Mouse (Mus musculus) liver, embryonic 16.5 days (tissue): Measurements from ENCODE around the gene Rbm47. TPM values are rescaled to one million over a fixed set of nuclear protein-coding genes. Genes with fewer than 3 reads are reported as not detected.

Experiments used
- ATAC-seq: fragments of 200-750 bp; cut with Nextera tagmentation; 2 replicates; pipeline ENCODE4 v1.8.0; 2017; ENCODE audit warnings: low read depth, mild to moderate bottlenecking, moderate number of reproducible peaks, moderate library complexity
- H3K27ac ChIP-seq: fragments of 300-500 bp; sonication (generic); 2 replicates; pipeline ENCODE4 v1.5.1; 2014; ENCODE audit warnings: mild to moderate bottlenecking, low read length
- H3K27me3 ChIP-seq: fragments of 300-500 bp; sonication (generic); 2 replicates; pipeline ENCODE4 v1.6.1; 2014; ENCODE audit warnings: low read depth, low read length, mixed read lengths; ENCODE audit not compliant: control insufficient read depth, insufficient read depth
- H3K36me3 ChIP-seq: fragments of 300-500 bp; sonication (generic); 2 replicates; pipeline ENCODE4 v1.6.1; 2014; ENCODE audit warnings: mild to moderate bottlenecking; ENCODE audit not compliant: control insufficient read depth, insufficient read depth
- H3K4me1 ChIP-seq: fragments of 300-500 bp; sonication (generic); 2 replicates; pipeline ENCODE4 v1.6.1; 2014; ENCODE audit warnings: low read depth, low read length, mixed read lengths; ENCODE audit not compliant: control insufficient read depth
- H3K4me2 ChIP-seq: fragments of 300-500 bp; sonication (generic); 2 replicates; pipeline ENCODE4 v1.6.1; 2014; ENCODE audit warnings: low read depth, low read length, mixed read lengths
- H3K4me3 ChIP-seq: fragments of 300-500 bp; sonication (generic); 2 replicates; pipeline ENCODE4 v1.5.1; 2014; ENCODE audit warnings: low read depth, mild to moderate bottlenecking, low read length
- H3K9ac ChIP-seq: fragments of 300-500 bp; sonication (generic); 2 replicates; pipeline ENCODE4 v1.6.1; 2014; ENCODE audit warnings: low read depth, low read length
- H3K9me3 ChIP-seq: fragments of 300-500 bp; sonication (generic); replicated peaks from 2 replicates; pipeline ENCODE4 v1.6.1; 2016; ENCODE audit warnings: low read length; ENCODE audit not compliant: control insufficient read depth
- whole genome bisulfite sequencing: fragments of 180-500 bp; shearing (Covaris S2); extraction: QIAGEN DNeasy Blood & Tissue Kit; methylation state at CpG from one replicate; pipeline ENCODE4 v1.1.7; 2014; ENCODE audit not compliant: insufficient replicate concordance; 5-methylcytosine and 5-hydroxymethylcytosine counted together
- polyA plus RNA-seq: library from polyadenylated mRNA; unstranded; fragments of >200 nt; fragmentation: Nextera tagmentation; extraction: Ambion mirVana; gene quantifications from 2 replicates; pipeline ENCODE4 v1.2.1, GENCODE M21; 2015

Rbm47 gene
- polyA plus RNA-seq, 1 experiment from 2014 or later, result 19.3 TPM

GRCm38 (mm10) chr5:66089600-66089999 is 83.3 kb downstream of the Rbm47 start:
- peaks cover 12% of the 10 kb centered on the region for H3K4me1 ChIP-seq
- H3K9me3 ChIP-seq, result no peaks in the 10 kb centered on the region
- H3K36me3 ChIP-seq, result no peaks in the 10 kb centered on the region
- H3K27ac ChIP-seq, result no peak overlapping the region
- no peak overlapping the region for H3K9ac ChIP-seq
- no peak overlapping the region for H3K4me2 ChIP-seq
- peak; percentile 55; the same call in 1 of the 2 replicates for ATAC-seq
- WGBS, result 27% methylated on average over 4 of the region's 4 CpGs
- no peaks in the 10 kb centered on the region for H3K27me3 ChIP-seq
- H3K4me3 ChIP-seq, result no peak overlapping the region

- Histone ChIP-seq H3K4me3 (no peak overlapping the region), H3K4me1 (peaks cover 12% of the 10 kb centered on the region), H3K36me3 (no peaks in the 10 kb centered on the region), H3K4me2 (no peak overlapping the region), H3K9ac (no peak overlapping the region), H3K27me3 (no peaks in the 10 kb centered on the region), H3K9me3 (no peaks in the 10 kb centered on the region), H3K27ac (no peak overlapping the region)
- 65% methylated on average over 5 of the region's 5 CpGs for WGBS
- ATAC-seq, result no peak
These were observed 84.0 kb downstream of the Rbm47 start for GRCm38 (mm10) chr5:66088902-66089295.

- Histone ChIP-seq H3K4me2 (no peak overlapping the region), H3K27ac (no peak overlapping the region), H3K4me3 (no peak overlapping the region), H3K4me1 (peaks cover 12% of the 10 kb centered on the region), H3K9ac (no peak overlapping the region), H3K36me3 (no peaks in the 10 kb centered on the region), H3K9me3 (no peaks in the 10 kb centered on the region), H3K27me3 (no peaks in the 10 kb centered on the region)
- WGBS, result 68% methylated on average over 4 of the region's 4 CpGs
- no peak for ATAC-seq
These were observed 84.5 kb downstream of the Rbm47 start for GRCm38 (mm10) chr5:66088247-66088901.

GRCm38 (mm10) chr5:66086952-66087351 is 86.0 kb downstream of the Rbm47 start:
- Histone ChIP-seq H3K9me3 (no peaks in the 10 kb centered on the region), H3K4me2 (no peak overlapping the region), H3K36me3 (no peaks in the 10 kb centered on the region), H3K4me3 (no peak overlapping the region), H3K4me1 (peaks cover 16% of the 10 kb centered on the region), H3K9ac (no peak overlapping the region), H3K27me3 (no peaks in the 10 kb centered on the region), H3K27ac (no peak overlapping the region)
- no peak for ATAC-seq
- WGBS, result 42% methylated on average over 9 of the region's 9 CpGs

- WGBS, result 65% methylated on average over 1 of the region's 1 CpGs
- H3K27me3 ChIP-seq, result no peaks in the 10 kb centered on the region
These were observed 86.6 kb downstream of the Rbm47 start for GRCm38 (mm10) chr5:66086304-66086703.

GRCm38 (mm10) chr5:66085478-66085877 is 87.4 kb downstream of the Rbm47 start:
- Histone ChIP-seq H3K9me3 (no peaks in the 10 kb centered on the region), H3K4me3 (no peak overlapping the region), H3K27me3 (no peaks in the 10 kb centered on the region), H3K4me2 (no peak overlapping the region), H3K4me1 (peaks cover 13% of the 10 kb centered on the region), H3K36me3 (no peaks in the 10 kb centered on the region), H3K27ac (no peak overlapping the region), H3K9ac (no peak overlapping the region)
- ATAC-seq, result no peak
- 38% methylated on average over 4 of the region's 4 CpGs for WGBS

More at GRCm38 (mm10) chr5:66086304-66086703, 86.6 kb downstream of the Rbm47 start:
- Histone ChIP-seq H3K36me3 (no peaks in the 10 kb centered on the region), H3K4me1 (peaks cover 16% of the 10 kb centered on the region), H3K4me2 (no peak overlapping the region), H3K4me3 (no peak overlapping the region), H3K9ac (no peak overlapping the region), H3K9me3 (no peaks in the 10 kb centered on the region), H3K27ac (no peak overlapping the region)
- no peak for ATAC-seq

GRCm38 (mm10) chr5:66084541-66084940 is 88.4 kb downstream of the Rbm47 start:
- no peak for ATAC-seq
- 53% methylated on average over 3 of the region's 3 CpGs for WGBS
- Histone ChIP-seq H3K9me3 (no peaks in the 10 kb centered on the region), H3K9ac (no peak overlapping the region), H3K27ac (no peak overlapping the region), H3K4me2 (no peak overlapping the region), H3K4me3 (no peak overlapping the region), H3K4me1 (peaks cover 6% of the 10 kb centered on the region), H3K27me3 (no peaks in the 10 kb centered on the region), H3K36me3 (no peaks in the 10 kb centered on the region)

GRCm38 (mm10) chr5:66083350-66083749 is 89.6 kb downstream of the Rbm47 start:
- Histone ChIP-seq H3K9me3 (no peaks in the 10 kb centered on the region), H3K4me3 (no peak overlapping the region), H3K4me1 (peaks cover 4% of the 10 kb centered on the region; the same call in 1 of the 2 replicates), H3K4me2 (no peak overlapping the region), H3K27ac (no peak overlapping the region), H3K9ac (no peak overlapping the region), H3K36me3 (no peaks in the 10 kb centered on the region), H3K27me3 (no peaks in the 10 kb centered on the region)
- WGBS, result 33% methylated on average over 7 of the region's 7 CpGs
- ATAC-seq, result no peak

- ATAC-seq, result peak; percentile 78
- Histone ChIP-seq H3K27me3 (no peaks in the 10 kb centered on the region), H3K9ac (no peak overlapping the region), H3K9me3 (no peaks in the 10 kb centered on the region), H3K4me1 (peaks cover 10% of the 10 kb centered on the region), H3K4me2 (peak overlapping the region; percentile 35), H3K27ac (peak overlapping the region; percentile 81), H3K36me3 (no peaks in the 10 kb centered on the region), H3K4me3 (no peak overlapping the region)
- WGBS, result 44% methylated on average over 11 of the region's 11 CpGs
These were observed 90.7 kb downstream of the Rbm47 start for GRCm38 (mm10) chr5:66082229-66082572.
